Comparison of ENCODE assay signal across 11 mouse cellular contexts in genomic region chr16:94317752-94318151, GRCm38 (mm10). TPM values are rescaled to one million over a fixed set of nuclear protein-coding genes. Genes with fewer than 3 reads are reported as not detected.
A peak's percentile ranks its signal among the peaks of the same experiment; 100 is the strongest.
DNase-seq lines count a peak whose midpoint lies in the region; ATAC-seq lines count a peak whose summit lies in the region.
"Had no signal": no experiment of that assay in that cellular context is flagged by ENCODE, and none has a peak within 500 bp of the region (broad histone marks: within the 10 kb centered on the region; RNA-seq: fewer than 3 reads in every experiment).

No protein-coding gene starts in this region.

- intact Hi-C loops in heart, postnatal 10 days (cut with DNase I) = no loop called here

- no peak for ATAC-seq in monocyte, adult 5-6 weeks (replicated peaks; ENCODE audit: insufficient number of reproducible peaks, low FRiP score, low TSS enrichment, poor library complexity, severe bottlenecking)
- ATAC-seq: inflammation-experienced regulatory T-cells, adult 6 months; Patski had no signal

- peak; percentile 68 for DNase-seq in heart, adult 8-10 months (ENCODE audit: low spot score)
- no peak for DNase-seq in heart, postnatal 10 days
- peak; percentile 62 for DNase-seq in adipocyte (ENCODE audit: low spot score)
- DNase-seq in kidney, adult 8-10 months = peak; percentile 70 to 78
- peak; percentile 76 for DNase-seq in lung, postnatal 10 days
- no peak for DNase-seq in cerebellum, adult 18-20 months
- DNase-seq in left cerebral cortex, adult 11 months (ENCODE audit: low spot score) = no peak
- DNase-seq: cerebellum, postnatal 36 days had no signal

RNA-seq across cellular contexts. Expression of gene Hlcs, which starts 4.4 kb away (rescaled TPM):
- total RNA-seq in heart, adult 8-10 months (2022) = 10 to 100 TPM in 2 of 4 experiments, 1 to 10 TPM in 2; 6.1 to 10.7 (median 8.9) TPM
- 1 to 10 TPM; 6.9 to 7.5 TPM for total RNA-seq in heart, postnatal 10 days (2021)
- total RNA-seq in monocyte, adult 5-6 weeks (2017) = 21.4 to 41.3 TPM (median 32.1 TPM) in 3 replicates

RNA-seq across cellular contexts. Expression of gene Ripply3, which starts 10.5 kb away (rescaled TPM):
- total RNA-seq in heart, adult 8-10 months (2022) = 1 to 10 TPM; 4.1 to 4.5 (median 4.3) TPM
- 1 to 10 TPM; 4.7 to 5.1 TPM for total RNA-seq in heart, postnatal 10 days (2021)
- not detected in 3 replicates for total RNA-seq in monocyte, adult 5-6 weeks (2017)

RNA-seq across cellular contexts. Expression of gene Ttc3, which starts 52.7 kb away (rescaled TPM):
- total RNA-seq in heart, adult 8-10 months (2022) = 10 to 100 TPM; 74.5 to 84.2 (median 76.6) TPM
- 100 to 1,000 TPM; 127 to 128 TPM for total RNA-seq in heart, postnatal 10 days (2021)
- total RNA-seq in monocyte, adult 5-6 weeks (2017) = 23.5 to 99.5 TPM (median 37.3 TPM) in 3 replicates

RNA-seq across cellular contexts. Expression of gene Pigp, which starts 53.9 kb away (rescaled TPM):
- 100 to 1,000 TPM; 130 to 147 (median 134) TPM for total RNA-seq in heart, adult 8-10 months (2022)
- 10 to 100 TPM; 77.1 to 80.5 TPM for total RNA-seq in heart, postnatal 10 days (2021)
- total RNA-seq in monocyte, adult 5-6 weeks (2017) = 14.6 to 31.3 TPM (median 19.6 TPM) in 3 replicates

Comparison
In these comparisons a context has a peak if more than half of its experiments do, and no peak if none do; other contexts are left out.
1. DNase-seq: peak in heart, adult 8-10 months (single experiment), adipocyte (single experiment), kidney, adult 8-10 months (2 of 2) and lung, postnatal 10 days (single experiment); none in heart, postnatal 10 days (0 of 2), cerebellum, adult 18-20 months (0 of 2) and left cerebral cortex, adult 11 months (single experiment).